Mouse (Mus musculus) yolk sac, embryonic 10.5 days (tissue): Measurements from ENCODE around the gene Rprd1b.

Experiments
- DNase-seq: peaks from one replicate; pipeline ENCODE4 v3.0.0-alpha.2; 2017; ENCODE audit warnings: low spot score

Gene Rprd1b

DNA sequence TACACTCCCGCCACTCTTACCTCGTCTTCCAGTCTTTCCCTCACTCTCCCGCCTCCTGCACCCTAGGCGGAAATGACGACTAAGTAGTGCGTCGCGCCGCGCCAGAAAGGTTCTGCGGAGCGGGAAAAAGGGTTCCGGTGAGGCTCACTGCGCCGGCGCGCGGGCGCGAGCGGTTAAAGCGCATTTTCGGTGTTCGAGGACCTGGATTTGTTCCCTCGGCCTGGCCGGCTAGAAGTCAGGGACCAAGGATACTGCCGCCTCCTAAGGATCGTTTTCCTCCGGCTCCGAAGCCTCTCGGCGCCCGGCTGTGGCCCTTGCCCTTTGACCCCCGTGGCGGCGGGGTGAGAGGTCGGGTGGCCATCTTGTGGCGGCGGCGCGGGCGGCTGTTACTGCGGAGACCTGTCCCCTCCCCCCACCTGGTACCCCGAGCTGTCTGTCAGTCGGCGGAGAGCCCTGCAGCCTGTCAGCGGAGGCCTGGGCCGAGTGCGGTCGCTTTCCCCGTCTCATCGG lies at the start of gene Rprd1b, which contains the start of gene Tti1:
TSS of gene Rprd1b (plus strand) at position 144 of the 510 bp plus-strand sequence.
TSS of gene Tti1 (minus strand) at position 80 of the 510 bp plus-strand sequence.
- peak; percentile 97 for DNase-seq

DNA sequence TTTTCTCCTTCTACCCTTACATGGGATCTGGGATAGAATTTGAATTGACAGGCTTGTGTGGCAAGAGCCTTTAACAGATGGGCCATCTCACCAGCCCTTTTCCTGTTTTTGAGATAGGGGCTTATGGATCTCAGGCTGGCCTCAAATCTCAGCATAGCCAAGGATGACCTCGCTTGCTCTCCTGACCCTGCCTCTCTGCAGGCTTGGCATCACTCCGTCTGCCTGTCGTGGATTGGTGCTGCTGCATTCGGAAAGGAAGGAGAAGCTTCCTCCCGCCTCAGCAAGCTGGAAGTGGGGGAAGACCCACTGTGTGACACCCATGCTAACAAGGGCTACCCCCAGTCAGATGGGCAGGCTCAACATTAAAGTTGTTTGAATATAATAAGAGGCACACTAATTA lies 49.1 kb upstream of the Rprd1b start:
- no peak for DNase-seq

DNA sequence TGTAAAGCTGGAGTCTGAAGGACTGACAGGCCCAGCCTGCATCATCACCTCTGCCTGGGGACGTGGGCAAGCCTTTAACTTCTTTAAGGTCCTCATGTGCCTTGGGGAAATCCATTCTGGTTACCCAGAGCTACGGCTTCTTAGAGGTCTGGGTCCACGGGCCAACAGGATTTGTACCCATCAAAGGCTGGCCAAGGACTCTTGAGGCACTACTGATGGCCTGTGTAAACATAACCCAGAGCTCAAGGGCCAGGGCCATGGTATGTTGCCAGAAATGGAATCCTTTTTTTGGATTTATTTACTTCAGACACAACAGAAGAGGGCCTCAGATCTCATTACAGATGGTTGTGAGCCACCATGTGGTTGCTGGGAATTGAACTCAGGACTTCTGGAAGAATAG lies 45.6 kb upstream of the Rprd1b start:
- no peak for DNase-seq

- no peak for DNase-seq
Measured at GRCm38 (mm10) chr2:157983276-157983675, 45.0 kb upstream of the Rprd1b start.

- DNase-seq = no peak
Measured at GRCm38 (mm10) chr2:157985611-157986010, 42.7 kb upstream of the Rprd1b start.

- no peak for DNase-seq
Measured at GRCm38 (mm10) chr2:157986235-157986634, 42.1 kb upstream of the Rprd1b start.

- DNase-seq = no peak
Measured at GRCm38 (mm10) chr2:157988416-157989190, 39.7 kb upstream of the Rprd1b start.

DNA sequence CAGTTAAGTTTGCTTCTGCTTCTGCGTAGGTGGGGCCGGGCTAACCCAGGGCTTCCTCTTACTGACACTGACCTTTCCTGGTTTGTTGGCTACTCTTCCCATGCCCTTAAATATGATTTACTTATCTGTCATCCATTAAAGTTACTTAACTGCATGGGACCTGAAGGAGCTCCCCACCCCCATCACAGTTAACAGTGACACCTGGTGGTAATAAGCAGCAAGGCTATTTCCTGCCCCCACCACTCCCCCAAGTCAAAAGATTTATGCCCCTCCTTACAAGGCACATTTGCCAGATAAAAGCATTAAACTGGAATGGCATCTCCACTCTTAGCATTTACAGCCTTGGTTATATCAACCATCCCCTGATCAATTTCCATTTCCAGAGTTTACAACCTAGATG lies 38.4 kb upstream of the Rprd1b start:
- DNase-seq = no peak

GRCm38 (mm10) chr2:157991026-157991425 lies 37.3 kb upstream of the Rprd1b start:
- DNase-seq = no peak

DNA sequence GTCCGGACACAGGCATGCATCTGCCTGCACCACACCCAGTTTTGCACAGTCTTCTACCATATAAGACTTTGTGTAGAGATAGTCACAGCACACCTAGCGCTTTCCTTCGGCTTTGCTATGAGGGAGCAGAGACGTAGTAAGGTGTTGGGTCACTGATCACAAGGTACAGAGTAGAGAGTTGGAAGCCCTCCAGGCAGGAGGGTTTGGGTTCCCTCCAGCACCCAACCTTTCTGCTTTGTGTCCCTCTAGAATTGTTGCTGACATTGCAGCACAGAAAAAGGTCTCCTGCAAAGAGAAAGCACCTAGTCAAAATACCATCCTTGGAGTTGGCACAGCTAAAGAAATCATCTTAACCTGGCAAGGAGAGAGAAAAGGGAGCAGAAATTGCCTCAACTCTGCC lies 35.8 kb upstream of the Rprd1b start:
- DNase-seq = no peak

DNA sequence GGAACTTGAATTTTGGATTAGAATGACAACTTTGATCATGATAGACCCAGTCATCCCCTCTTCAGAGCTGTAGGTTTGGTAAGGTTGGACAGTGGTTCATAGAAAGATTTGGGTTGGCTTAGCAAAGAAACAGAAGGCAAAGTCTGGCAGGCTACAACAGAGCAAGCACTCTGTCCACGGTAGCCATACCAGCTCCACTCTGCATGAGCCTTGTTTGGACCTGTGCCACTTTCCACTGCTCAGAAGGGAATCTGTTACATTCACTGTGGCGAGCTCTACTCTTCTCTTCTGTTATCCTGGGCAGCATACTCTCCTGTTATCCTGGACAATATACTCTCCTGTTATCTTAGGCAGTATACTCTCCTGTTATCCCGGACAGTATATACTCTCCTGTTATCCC lies 29.5 kb upstream of the Rprd1b start:
- no peak for DNase-seq

GRCm38 (mm10) chr2:158004620-158005019 lies 23.7 kb upstream of the Rprd1b start:
- peak; percentile 35 for DNase-seq

DNA sequence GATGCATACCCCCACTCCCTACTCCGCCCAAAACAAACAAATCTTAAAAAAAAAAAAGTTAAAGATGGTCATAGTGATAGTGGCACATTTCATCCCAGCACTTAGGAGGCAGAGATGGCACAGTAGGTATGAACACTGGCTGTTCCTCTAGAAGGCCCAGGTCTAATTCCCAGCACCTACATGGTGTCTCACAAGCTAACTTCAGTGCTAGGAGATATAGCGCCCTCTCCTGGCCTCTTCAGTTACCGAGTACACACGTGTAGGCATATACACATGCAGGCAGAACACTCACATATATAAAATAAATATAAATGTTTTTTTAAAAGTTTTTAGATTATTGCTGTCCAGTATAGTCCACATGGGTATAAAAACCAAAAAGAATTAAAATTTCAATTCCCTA lies 22.7 kb upstream of the Rprd1b start:
- DNase-seq = no peak

- DNase-seq = no peak
Measured at GRCm38 (mm10) chr2:158009373-158009772, 18.9 kb upstream of the Rprd1b start.

GRCm38 (mm10) chr2:158012608-158013007 lies 15.7 kb upstream of the Rprd1b start:
- DNase-seq = no peak

GRCm38 (mm10) chr2:158017330-158017729 lies 11.0 kb upstream of the Rprd1b start:
- DNase-seq = no peak

DNA sequence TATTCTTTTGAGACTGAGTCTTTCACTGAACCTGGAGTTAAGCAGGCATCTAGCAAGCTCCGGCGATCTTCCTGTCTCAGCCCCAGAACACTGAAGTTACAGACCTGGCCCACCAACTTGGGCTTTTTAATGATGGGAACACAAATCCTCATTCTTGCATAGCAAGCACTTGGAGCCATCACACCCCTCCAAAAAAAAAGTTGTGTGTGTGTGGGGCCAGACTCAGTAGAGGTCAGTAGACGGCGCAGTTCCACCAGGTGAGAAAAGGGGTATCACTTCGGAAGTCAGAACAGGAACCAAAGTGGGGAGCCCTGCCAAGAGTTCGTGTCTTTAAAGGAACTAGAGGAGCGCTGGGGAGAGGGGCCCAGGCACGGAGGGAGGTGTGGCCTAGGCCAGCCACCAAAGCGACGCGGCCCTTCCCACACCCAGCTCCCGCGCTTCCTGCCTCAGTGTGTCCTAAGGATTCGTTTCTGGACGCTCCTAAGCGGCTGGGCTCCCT lies 393 bp upstream of the Rprd1b start:
- no peak for DNase-seq

DNA sequence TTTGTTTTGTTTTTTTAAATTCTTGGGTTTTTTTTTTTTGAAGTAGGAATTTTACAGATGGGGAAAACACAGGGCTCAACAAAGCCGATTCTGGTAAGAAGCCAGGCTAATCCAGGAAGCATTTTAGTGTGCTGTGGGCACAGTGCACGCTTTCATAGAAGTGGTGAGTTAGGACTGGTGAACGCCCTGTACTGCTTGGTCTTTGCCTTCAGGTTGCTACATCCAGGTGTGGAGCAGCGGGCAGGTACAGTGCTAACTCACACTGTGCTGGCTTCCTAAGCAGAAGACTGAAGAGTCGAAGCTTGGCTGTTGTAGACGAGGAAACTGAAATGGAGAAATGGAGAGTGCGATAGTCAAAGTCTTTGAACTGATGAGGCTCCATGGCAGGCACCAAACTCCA lies 1.7 kb downstream of the Rprd1b start:
- no peak for DNase-seq

- no peak for DNase-seq
Measured at GRCm38 (mm10) chr2:158035813-158036212, 7.5 kb downstream of the Rprd1b start.

- DNase-seq = no peak
Measured at GRCm38 (mm10) chr2:158036408-158036807, 8.1 kb downstream of the Rprd1b start.

DNA sequence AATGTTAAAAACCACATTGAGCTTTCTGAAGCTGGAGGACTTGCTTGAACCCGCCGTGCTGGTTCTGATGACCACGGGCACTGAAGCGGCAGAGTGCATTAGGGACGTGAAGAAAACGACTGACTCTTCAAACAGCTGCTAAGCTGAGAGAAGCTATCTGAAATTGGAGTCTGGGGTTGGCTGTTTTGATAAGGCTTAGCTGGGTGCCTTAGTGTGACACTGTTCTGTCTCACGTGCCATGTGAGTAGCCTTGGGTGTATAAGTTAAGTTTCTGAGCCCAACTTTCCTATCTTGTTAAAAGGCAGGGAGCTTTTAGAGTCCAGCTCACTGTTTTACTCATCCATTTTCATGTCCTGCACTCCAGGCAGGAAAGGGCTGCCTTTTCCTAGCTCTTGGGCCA lies 8.7 kb downstream of the Rprd1b start:
- DNase-seq = no peak

DNA sequence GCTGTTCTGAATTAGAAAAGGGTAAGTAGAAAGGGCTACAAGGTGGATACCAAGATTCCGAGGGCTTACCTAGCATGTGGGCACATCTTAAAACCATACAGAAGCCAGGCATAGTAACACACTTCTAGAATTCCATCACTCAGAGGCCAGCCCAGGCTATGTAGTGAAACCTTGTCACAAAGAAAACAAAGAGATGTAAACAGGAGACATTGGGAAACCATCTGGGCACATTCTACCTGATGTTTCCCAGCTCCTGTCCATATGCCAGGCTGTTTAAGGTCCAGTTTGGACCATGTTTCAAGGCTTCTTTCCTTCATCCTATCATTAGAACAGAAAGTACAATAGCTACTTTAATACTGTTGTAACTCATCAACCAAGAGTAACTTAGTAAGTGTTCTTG lies 9.3 kb downstream of the Rprd1b start:
- DNase-seq = no peak

DNA sequence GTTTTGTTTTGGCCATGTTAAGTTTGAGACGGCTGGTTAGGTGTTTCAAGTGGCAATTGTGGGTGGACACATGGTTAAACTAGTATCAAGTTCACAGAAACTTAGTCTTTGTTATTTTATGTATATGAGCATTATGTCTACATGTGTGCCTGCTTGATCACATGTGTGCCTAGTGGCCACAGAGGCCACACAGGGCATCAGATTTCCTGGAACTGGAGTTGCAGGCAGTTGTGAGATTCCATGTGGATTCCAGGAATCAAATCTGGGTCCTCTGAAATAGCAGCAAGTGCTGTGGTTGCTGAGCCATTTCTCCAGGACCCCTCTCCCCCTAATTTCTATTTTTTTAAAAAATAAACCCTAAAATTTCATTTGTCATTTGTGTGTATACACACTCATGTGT lies 11.4 kb downstream of the Rprd1b start:
- peak; percentile 25 for DNase-seq

- no peak for DNase-seq
Measured at GRCm38 (mm10) chr2:158040396-158040795, 12.1 kb downstream of the Rprd1b start.
